Mouse (Mus musculus) urinary bladder, adult 2 months (tissue): ENCODE measurements around the gene Uba52. TPM values are rescaled to one million over a fixed set of nuclear protein-coding genes. Genes with fewer than 3 reads are reported as not detected.
"Not testable (repeated sequence)": the region's sequence is repeated elsewhere in the genome, so short reads cannot be mapped to it uniquely, and the experiment has no call there.

Source experiments
- DNase-seq: peaks from one replicate; pipeline ENCODE4 v3.0.0; 2022; ENCODE audit warnings: low spot score
- polyA plus RNA-seq: library from polyadenylated mRNA; depleted of rRNA; stranded (reverse); fragments of >200 nt; gene quantifications from 2 replicates; pipeline ENCODE4 v1.2.3, GENCODE M21; 2012

Uba52 gene
- polyA plus RNA-seq, 1 experiment, result 881 TPM

DNA sequence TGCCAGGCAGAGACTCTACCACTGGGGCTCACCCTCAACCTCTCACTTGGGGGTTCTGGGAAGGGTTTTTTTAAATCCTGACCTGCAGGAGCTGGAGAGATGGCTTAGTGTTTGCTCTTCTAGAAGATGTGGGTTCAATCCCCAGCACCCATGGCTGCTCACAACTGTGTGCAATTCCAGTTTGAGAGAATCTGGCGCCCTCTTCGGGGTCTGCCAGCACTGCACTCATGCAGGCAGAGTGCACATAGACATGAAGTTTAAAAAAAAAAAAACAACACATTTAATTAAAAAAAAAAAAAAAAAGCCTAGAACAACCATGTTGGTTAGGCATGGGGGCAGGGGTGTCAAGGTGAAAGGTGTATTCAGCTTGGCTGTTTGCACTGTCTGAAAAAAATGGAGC lies 19.7 kb upstream of the Uba52 start:
- DNase-seq, result no peak

DNA sequence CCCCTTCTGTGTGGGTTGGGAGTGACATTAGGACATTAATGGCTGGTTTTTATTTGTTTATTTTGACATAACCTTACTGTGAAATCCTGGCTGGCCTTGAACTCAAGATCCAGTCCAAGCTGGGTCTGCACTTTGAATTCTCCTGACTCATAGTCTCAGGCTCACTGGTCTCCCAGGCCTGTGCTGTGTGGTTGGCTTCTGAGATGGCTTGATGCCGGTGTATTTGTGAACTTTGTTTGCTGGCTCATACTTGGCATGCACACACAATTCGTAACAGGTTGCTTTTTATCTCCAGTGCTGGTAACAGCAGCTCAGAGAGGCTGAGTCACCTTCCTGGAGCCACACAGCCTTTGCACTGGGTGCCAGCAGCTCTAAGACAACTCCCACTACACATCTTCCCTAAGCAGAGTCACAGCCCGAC lies 19.1 kb upstream of the Uba52 start:
- no peak for DNase-seq

DNA sequence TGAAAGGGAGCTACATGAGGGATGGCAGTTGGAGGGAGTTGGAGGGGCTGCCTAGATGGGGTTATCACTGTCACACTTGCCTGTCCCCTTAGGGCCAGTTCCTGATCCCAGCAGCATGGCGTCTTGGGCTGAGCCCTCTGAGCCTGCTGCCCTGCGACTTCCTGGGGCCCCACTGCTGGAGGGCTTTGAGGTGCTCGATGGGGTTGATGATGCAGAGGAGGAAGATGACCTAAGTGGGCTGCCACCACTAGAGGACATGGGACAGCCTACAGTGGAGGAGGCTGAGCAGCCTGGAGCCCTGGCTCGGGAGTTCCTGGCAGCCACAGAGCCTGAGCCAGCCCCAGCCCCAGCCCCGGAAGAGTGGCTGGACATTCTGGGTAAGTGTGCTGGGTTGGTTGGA lies 18.7 kb upstream of the Uba52 start:
- DNase-seq, result no peak

DNA sequence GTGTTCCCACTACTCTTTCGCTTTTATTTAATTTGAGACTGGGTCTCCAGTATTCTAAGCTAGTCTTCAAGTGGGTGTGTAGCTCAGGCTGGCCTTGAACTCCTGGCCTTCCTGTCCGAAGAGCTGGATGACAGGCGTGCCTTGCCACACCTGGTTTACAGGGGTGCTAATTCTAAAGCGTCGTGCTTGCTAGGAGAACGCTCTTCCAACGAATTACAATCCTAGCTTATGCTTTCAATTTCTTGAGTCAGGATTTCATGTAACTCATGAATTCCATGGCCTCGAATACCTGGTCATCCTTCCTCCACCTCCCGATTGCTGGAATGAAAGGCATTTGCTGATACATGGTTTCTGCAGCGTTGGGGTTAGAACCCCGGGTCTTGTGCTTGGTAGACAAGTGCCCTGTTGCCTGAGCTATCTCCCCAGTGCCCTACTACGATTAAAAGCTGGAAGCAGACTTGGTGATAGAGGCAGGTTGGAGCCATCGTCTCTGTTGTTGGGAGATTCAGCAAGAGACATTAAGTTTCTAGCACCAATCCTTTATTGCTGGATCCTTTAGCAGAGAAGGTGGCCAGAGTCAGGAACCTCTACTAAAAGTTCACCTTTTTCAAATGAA lies 17.7 kb upstream of the Uba52 start:
- DNase-seq, result no peak

DNA sequence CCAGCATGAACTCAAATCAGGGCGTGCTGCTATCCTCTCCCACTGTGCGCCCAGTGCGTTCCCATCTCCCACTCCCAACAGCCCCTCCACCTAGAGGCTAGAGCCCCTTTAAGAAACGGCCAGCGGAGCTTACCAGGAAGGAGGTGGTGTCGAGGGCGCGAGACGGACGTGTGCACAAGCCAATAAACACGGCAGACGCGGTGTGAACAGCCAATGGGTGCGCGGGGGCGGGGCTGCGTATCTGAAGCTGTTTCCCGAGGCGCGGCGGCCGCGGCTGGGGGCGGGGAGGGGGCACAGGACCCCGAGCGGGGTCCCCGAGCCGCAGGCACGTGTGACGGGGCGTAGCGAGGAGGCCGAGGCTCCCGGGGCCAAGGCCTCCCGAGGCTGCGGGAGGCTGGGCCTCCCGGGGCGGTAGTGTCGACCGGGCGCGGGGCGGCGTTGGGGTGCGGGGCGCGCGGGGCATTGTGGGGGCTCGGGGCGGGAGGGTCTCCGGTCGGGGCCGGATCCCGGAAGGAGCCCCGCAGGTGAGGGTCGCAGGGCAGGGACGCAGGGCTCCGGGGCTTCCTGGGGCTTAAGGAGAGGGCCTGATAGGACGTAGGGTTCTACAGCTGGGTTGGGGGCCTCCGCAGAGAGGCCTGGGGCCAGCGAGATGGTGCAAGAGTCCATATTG lies 17.0 kb upstream of the Uba52 start, which contains the start of the genes Fkbp8 and Kxd1:
Fkbp8 (plus strand) TSS at position 213 of the 670 bp plus-strand sequence.
Kxd1 (minus strand) TSS at position 445 of the 670 bp plus-strand sequence.
- peak; percentile 97 for DNase-seq

DNA sequence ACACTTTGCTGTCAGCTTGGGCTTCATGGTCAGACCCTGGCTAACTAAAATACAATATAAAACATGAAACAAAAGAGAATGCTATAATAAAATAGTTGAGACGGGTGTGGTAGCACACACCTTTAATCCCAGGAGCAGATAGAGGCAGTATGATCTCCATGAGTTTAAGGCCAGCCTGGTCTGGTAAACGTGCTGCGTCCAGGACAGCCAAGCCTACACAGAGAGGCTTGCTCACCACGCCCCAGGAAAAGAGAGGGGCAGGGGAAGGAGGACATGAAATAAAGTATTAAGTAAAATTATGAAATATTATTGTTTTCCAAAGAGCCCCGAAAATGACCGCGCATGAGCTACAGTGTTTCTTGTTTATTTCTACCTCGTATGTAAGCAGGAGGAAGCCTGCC lies 16.5 kb upstream of the Uba52 start:
- DNase-seq, result no peak

DNA sequence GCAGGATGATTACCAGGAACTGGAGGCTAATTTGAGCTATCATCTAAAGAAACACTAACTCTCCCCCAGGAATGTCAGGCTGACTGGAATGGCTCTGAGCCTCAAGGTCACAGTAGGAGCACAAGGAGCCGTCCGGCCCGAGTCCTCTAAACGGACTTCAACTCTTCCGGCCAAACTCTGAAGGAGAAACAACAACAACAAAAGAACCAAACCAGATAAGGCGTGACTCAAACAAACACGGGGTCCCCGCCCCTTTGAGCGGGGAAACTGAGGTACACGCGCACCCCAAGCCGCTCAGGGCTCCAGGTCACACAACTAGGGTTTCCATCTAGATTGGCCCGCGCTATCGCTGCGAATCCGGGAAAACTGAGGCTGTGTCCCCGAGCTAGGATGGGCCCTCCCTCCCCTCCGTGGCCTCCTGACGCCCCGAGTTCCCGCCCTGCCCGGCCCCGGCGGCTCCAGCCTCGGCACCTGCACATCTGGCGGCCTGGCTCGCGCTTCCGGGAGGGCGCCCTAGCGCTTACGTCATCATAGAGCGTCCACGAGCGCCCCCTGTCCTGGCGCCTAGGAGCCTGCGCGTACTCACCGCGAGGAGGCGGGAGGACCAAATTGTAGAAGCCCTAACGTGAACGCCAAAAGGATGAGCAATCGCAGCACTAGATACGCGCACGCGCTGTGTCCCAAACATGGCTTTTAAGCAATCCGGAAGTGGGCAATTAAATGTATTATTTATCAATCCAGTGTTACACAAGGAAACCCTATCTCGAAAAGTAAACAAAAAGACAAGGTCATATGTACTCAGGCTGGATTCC lies 12.2 kb upstream of the Uba52 start:
- peak; percentile 92 for DNase-seq

DNA sequence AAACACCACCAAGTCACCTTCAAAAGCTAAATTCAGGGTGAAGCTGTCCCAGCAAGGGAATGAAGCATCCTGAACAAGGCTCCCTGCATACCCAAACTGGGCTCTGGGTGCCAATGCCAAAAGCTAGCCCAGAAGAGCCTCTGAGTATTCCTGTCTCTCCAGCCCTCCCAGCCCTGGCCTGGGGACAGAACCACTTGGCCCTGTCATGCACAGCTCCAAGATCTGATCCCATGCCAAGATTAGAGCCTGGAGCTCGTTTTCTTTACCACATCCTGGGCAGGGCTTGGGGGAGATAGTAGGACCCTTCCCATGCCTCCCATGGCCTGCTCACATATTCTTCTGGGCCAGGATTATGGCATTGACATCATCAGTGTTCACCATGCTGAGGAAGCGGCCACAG lies 9.0 kb upstream of the Uba52 start:
- no peak for DNase-seq

DNA sequence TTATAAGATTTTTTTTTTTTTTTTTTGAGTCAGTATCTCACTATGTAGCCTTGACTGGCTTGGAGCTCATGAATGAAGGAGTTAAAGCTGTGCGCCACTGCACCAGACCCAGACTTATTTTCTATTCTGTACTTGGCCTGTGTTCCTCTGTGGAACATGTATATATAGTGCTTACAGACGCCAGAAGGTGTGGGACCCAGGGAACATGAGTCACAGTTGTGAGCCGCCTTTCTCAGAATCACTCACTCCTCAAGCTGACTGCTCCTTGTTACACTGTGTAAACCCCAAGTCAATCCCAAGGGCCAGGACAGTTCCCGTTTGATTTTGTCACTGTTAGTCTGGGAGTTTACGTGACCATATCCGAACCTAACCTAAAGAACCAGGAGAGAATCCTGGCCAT lies 8.4 kb upstream of the Uba52 start:
- DNase-seq, result no peak

DNA sequence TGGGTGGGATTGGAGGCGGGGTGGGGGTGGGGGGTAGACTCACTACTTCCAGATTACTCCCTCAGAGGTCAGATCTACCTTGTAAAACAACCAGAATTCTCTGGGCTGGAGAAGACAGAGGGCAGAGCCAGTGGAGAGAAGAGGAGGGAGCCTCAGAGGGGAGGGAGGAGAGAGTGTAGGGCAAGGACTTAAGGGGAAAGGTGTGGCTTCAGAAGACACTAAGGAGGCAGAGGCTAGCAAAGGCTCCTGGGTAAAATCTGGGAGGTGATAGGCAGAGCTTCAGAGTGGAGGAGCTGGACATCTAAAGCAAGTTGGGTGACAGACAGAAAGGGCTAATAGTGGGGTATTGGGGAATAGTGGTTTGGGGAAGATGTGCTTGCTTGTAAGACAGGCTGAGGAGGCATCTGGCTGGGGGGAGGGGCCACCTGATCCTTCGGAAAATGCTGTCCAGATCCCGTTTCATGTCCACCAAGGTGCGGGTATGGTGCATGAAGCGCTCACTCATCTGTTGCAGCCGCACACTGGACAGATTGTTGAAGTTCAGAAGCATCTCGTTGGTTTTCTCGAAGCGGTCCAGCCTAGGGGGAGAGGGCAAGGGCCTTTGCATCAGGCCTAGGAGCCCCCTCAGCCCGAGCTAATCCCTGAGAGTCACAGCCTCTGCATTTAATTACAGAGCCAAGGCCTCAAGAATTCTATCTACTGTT lies 7.5 kb upstream of the Uba52 start:
- DNase-seq, result no peak

DNA sequence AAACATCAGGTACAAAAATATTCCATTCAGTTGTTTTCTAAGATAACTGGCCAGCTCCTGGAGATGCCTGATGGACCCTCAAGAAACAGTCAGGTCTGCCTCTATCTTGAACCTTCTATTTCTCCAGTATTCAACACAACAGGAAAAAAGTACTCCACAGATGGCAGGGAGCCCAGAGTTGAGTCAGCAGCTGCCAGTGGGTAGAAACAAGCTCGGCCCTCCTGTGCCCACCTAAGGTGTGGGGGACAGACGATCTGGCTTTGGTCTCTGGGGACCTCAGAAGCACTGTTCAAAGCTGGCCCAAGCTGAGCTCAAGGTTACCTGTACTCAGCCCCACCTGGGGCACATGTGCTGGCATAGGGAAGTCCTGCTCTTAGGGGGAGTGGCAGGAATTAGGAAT lies 2.8 kb upstream of the Uba52 start:
- no peak for DNase-seq

DNA sequence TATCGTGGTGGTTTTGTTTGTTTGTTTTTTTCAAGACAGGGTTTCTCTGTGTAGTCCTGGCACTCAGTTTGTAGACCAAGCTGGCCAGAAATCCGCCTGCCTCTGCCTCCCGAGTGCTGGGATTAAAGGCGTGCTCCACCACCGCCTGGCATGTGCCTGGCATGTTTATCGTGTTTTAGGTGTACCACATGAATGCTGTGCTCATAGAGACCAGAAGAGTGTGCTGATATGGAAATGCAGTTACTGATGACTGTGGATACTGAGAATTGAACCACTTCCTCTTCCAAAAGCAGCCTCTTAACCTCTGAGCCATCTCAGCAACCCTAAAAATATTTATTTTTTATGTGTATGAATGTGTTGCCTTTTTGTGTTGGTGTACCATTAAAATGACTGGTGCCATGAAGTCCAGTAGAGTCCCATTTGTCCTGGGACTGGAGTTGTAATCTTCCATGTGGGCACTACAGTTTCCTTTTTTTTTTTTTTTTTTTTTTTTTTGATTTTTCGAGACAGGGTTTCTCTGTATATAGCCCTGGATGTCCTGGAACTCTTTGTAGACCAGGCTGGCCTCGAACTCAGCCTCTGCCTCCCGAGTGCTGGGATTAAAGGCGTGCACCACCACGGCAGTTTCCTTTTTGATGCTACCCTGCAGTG lies 1.8 kb upstream of the Uba52 start:
- DNase-seq, result no peak

DNA sequence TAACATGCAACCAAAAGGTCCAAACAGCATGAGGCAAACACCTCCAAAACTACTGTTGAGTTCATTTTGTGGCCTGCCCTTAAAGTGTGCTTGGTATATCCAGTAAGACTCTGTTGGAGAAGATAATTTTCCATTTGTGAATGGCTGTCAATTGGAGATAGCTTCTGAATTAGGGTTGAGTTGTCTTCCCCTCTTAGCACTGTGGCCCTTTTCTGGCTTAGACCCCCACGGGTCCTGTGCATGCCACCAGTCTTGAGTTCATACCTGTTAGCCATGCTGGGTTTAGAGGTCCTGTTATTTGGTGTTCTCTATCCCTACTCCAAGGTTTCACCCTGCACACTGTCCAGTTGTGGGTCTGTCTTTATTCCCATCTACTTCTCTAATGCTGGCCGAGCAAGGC lies 1.2 kb upstream of the Uba52 start:
- DNase-seq, result no peak

DNA sequence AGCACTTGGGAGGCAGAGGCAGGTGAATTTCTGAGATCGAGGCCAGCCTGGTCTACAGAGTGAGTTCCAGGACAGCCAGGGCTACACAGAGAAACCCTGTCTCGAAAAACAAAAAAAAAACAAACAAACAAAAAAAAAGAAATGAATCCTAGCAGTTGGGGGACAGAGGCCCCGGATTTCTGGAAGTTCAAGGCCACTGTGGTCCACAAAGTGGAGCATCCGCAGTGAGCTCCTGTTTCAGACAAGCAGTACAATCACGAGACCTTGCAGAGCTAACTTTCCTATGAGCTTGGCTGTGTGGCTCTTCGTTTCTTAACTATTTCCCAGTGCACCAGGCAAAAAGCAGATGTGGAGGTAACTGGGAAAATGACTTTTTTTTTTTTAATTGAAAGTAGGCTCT lies 573 bp upstream of the Uba52 start:
- DNase-seq, result not testable (repeated sequence)

DNA sequence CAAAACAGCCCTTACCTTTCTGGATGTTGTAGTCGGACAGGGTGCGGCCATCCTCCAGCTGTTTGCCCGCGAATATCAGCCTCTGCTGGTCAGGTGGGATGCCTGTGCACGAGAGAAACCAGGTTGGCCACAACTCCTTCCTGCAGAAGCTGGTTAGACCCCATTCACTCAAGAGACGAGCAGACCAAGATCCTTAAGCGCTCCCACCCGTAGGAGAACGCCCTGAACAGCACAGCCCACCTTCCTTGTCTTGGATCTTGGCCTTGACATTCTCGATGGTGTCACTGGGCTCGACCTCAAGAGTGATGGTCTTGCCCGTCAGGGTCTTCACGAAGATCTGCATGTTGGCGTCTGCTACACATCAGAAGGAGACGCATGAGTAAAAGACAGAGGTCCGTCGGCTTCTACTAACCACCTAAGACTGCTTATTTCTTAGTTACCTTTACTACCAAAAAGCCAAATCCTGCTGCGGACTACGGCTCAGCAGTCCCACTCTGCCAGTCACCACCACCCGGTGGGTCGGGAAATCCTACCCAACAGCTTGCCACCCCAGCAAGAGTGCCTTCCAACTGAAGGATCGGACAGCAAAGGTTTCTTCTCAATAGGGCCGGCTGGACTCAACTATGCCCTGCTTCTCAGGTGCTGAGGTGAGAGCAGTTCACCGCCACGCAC lies 1.2 kb downstream of the Uba52 start:
- no peak for DNase-seq

DNA sequence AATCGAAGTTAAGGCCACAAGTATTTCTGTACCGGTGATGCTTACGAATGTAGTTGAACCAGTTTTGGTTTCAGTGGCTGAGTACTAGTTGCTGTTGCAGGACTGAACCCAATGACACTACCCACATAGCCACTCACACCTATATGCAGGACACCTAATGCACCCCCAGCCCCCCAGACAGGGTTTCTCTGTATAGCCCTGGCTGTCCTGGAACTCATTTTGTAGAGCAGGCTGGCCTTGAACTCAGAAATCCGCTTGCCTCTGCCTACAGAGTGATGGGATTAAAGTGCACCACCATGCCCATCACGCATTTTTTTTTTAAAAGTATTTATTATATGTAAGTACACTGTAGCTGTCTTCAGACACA lies 3.6 kb downstream of the Uba52 start:
- no peak for DNase-seq

DNA sequence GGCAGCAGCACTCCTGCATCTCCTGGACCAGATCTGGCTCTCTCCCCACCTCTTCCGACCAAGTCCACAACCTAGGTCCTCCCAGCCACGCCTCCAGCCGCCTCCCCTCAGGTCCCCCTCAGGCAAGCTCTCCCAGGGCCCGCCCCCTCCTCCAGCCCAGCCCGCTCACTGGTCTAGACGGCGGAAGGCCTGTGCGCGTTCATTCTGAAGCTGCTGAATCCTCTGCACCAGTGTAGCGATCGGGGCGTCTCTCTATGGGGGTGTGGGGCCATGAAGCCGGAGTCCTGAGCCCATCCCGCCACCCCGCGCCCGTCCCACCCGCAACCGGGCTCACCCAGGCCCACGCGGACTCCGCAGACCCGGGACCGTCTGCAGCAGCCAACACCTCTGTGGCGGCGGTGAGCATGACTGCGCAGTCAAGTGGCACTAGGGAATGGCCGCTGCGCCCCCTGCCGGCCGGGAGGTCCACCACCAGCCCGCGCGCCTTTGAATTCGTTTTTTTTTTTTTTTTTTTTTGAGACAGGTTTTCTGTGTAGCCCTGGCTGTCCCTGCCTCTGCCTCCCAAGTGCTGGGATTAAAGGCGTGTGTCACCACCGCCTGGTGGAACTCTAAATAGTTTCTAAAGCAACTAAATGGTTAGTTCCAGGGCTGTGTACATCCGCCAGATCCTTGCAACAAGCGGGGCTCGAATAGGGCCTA lies 4.1 kb downstream of the Uba52 start, which contains the start of gene Rex1bd:
Rex1bd (minus strand) TSS at position 425 of the 699 bp plus-strand sequence.
- peak; percentile 94 for DNase-seq

DNA sequence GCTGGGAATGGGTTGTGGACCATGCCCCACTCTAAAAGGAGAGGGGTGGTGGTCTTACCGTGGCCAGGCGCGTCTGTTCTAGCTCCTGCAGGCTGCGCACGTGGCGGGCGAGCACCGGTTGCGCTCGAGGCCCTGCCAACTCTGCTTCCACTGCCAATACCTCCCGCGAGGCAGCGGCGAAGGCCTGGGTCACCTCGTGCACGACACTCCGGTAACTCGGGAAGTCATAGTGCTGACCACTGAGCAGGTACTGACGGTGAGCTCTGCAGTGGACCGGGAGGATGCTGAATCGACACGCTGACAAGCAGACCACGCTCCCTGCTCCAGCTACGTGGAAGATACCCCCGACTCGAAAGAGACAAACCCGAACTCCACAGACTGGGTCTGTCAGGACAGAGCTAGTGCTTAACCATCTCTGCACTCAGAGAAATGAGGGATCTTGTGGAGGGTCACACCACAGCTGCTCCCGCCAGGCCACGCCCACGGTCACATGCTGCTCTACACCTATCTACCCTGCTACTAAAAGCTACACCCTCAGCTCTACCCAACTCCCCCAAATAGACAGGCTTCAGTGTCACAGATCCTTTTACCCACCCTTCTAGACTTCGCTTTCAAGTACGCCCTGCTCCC lies 4.8 kb downstream of the Uba52 start:
- no peak for DNase-seq

DNA sequence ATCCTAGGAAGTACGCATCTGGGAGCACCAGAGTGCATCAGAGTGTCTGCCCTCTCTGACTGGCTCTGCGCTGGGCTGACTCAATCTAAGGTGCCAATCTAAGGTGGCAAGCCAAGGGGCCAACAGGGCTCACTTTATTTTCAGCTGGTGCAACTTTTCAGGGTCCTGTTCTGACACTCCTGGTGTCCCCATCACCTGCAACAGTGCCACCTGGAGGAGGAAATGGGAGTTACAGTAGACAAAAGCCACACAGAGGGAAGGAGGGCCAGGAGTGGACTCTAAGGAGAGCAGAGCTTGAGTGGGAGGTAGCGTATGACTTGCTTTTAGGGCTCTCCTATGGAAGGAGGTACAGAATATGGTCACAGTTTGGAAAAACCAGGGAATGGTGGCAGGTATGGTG lies 5.8 kb downstream of the Uba52 start:
- DNase-seq, result no peak

DNA sequence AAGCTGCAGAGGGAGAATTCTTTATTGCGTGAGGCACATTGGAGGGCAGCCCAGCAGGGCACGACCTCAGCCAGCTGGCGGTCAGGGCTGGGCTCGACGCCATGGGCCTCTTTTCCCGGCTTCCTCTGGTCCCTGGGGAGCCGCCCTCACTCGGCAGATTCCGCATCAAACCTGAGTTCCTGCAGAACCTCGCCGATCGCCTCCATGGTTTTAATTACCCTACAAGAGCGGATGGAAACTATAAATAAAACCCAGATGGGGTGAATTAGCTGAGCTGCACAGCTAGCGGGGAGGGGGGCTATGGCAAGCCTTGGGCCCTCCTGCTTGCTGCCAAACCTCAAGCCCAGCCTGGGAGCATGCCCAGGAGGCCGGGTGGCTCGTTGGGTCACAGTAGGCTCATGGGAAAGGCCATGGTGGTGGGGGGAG lies 6.3 kb downstream of the Uba52 start:
- DNase-seq, result no peak
